Mouse (Mus musculus): ENCODE data around the gene Atrnl1. TPM values are rescaled to one million over a fixed set of nuclear protein-coding genes. Genes with fewer than 3 reads are reported as not detected.

The Atrnl1 gene
- 9.9 and 11.0 TPM in 2 replicates for polyA plus RNA-seq (2016; fragmentation: Nextera tagmentation; extraction: Ambion mirVana)

DNA sequence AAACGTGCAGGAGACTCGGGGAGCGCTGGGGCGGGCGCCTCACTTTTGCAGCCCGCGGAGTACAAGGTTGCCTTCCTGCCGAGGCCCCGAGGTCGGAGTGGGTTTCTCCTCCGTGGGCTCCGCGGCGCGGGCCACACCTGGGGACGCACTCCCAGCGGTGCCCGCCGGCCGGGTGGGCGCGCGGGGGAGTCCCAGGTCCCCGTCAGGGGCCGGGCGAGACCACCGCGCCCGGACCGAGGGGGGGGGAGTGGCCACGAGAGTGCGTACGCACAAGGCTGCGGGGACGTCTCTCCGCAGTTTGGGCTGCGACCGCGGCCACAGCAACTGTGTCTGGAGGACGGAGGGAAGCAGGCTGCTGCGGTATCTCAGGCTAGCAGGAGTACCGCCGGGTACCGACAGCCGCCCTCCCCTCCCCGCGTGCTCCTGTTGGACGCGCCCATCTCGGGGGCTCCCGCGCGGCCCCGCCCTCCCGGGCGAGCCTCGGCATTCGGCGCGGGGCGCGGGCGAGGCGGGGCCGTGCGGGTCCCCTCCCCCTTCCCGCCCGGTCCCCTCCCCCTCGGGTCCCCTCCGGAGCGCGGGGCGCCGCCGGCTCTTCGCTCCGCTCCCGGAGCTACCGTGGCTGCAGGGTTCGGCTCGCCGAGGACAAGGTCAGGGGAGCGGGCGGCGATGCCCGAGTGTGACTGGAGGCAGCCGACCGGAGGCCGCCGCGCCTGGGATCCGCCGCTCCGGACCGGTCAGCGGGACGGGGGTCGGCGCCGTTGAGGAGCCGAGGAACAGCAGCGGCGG is at the start of gene Atrnl1:
Gene Atrnl1 (plus strand): TSS at position 559 of the 786 bp plus-strand sequence.
- H3K27me3 ChIP-seq (replicated peaks), result no peaks in the 10 kb centered on the region
- no peaks in the 10 kb centered on the region for H3K9me3 ChIP-seq
- H3K4me1 ChIP-seq, result peaks cover 12% of the 10 kb centered on the region
- peak; percentile 91 for ATAC-seq (ENCODE audit: low FRiP score, low read depth)
- peak within 1 kb of the TSS; percentile 99 for H3K4me2 ChIP-seq (replicated peaks)
- H3K9ac ChIP-seq, result peak within 1 kb of the TSS; percentile 94
- H3K4me3 ChIP-seq, result peak within 1 kb of the TSS; percentile 90
- H3K36me3 ChIP-seq, result no peaks in the 10 kb centered on the region
- H3K27ac ChIP-seq, result peak within 1 kb of the TSS; percentile 94
- WGBS, result under 1% methylated on average over 90 of the region's 103 CpGs

DNA sequence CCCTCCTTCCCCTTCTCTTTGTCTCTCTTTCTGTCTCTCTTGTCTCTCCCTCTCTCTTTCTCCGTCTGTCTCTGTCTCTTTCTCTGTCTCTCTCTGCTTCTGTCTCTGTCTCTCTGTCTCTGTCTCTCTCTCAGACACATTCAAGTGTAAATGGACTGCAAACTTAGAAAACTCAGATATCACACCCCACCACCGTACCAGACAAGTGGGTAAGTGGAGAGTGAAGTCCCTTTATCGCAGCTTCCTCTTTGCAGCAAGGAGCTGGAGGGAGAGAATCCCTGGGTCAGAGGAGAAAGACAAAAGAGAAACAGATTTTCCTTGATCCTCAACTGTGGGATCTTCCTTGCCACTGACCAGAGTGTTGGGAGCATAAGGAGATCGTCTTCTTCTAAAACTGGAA is 49.3 kb upstream of the Atrnl1 start:
- H3K9me3 ChIP-seq, result no peaks in the 10 kb centered on the region
- no peak overlapping the region for H3K4me3 ChIP-seq
- H3K4me2 ChIP-seq (replicated peaks), result no peak overlapping the region
- WGBS, result 86% methylated on average over 4 of the region's 4 CpGs
- H3K4me1 ChIP-seq, result no peaks in the 10 kb centered on the region
- no peak overlapping the region for H3K27ac ChIP-seq
- no peak overlapping the region for H3K9ac ChIP-seq
- no peaks in the 10 kb centered on the region for H3K27me3 ChIP-seq (replicated peaks)
- H3K36me3 ChIP-seq, result no peaks in the 10 kb centered on the region
- no peak for ATAC-seq (ENCODE audit: low FRiP score, low read depth)

DNA sequence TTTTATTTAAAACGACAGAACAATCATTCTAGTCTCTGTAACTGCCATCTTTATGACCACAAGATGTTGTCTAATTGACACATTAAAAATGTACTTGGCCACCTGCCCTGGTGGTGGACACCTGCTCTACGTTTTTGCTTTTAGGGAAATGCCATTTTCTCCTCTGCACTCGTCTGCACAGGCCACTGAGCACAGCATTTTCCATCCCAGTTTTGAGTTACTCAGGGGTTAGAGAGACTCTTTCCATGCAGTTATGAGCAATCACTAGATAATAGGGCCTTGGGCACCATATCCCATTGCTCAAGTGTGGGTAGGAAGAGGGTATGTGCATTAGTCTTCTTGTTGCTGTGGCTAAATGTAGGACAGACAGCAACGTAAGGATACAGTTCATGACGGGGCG is 41.8 kb upstream of the Atrnl1 start:
- Histone ChIP-seq H3K4me3 (no peak overlapping the region), H3K36me3 (no peaks in the 10 kb centered on the region), H3K4me2 (replicated peaks) (no peak overlapping the region), H3K4me1 (no peaks in the 10 kb centered on the region), H3K27me3 (replicated peaks) (no peaks in the 10 kb centered on the region), H3K27ac (no peak overlapping the region), H3K9ac (no peak overlapping the region), H3K9me3 (no peaks in the 10 kb centered on the region)
- no peak for ATAC-seq (ENCODE audit: low FRiP score, low read depth)
- WGBS, result 83% methylated on average over 6 of the region's 6 CpGs

DNA sequence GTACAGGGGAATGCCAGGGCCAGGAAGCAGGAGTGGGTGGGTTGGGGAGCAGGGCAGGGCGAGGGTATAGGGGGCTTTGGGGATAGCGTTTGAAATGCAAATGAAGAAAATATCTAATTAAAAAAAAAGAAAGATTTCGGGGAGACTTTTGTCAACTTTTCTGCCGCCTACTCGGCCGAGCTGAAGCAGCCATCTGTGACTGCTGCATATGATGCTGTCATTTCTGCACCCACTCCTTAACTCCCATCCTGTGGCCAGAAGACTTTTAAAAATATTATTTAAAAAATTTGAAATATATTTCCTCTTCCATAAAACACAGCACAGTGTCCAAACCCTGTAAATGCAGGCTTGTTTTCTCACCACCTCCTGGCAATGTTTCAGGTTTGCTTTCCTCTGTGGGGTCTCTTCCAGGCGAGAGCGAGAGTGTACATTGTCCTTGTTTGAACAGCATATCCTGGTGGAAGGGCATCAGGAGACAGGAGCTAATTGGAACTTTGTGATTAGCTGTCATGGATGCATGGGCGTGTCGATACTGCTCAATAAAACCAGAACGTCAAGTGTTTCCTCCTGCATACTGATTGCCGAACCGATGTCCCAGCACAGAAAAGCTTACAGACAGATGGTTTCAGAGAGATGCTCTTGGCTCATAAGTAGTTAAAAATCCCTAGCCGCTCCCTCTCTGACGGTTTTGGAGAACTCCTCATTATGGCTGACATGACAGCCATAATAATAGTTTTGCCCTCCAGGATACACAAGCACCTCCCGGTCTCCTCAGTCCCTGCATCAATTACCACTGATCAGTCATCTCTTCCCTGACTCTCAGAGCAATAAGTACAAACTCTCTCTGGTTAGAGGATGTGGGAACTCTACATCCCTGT is 38.2 kb upstream of the Atrnl1 start:
- Histone ChIP-seq H3K27me3 (replicated peaks) (no peaks in the 10 kb centered on the region), H3K9me3 (no peaks in the 10 kb centered on the region), H3K9ac (no peak overlapping the region), H3K4me3 (no peak overlapping the region), H3K4me2 (replicated peaks) (no peak overlapping the region), H3K4me1 (0 out of 2 replicates have a peak, but pooled peaks cover 6% of the 10 kb centered on the region), H3K36me3 (no peaks in the 10 kb centered on the region), H3K27ac (no peak overlapping the region)
- WGBS, result 74% methylated on average over 16 of the region's 16 CpGs
- ATAC-seq (ENCODE audit: low FRiP score, low read depth), result no peak

DNA sequence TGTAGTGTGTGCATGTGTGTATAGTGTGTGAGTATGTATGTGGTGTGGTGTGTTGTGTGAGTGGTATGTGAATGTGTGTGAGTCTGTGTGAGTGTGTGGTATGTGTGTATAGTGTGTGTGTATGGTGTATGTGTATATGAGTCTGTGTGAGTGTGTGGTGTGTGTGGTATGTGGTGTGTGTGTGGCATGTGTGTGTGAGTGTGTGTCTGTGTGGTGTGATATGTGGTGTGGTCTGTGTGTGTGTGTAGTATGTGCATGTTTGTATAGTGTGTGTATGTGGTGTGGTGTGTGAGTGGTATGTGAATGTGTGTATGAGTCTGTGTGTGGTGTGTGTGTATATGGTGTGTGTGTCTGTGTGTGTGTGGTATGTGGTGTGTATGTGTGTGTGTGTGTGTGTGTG is 37.4 kb upstream of the Atrnl1 start:
- H3K4me1 ChIP-seq, result 0 out of 2 replicates have a peak, but pooled peaks cover 6% of the 10 kb centered on the region

DNA sequence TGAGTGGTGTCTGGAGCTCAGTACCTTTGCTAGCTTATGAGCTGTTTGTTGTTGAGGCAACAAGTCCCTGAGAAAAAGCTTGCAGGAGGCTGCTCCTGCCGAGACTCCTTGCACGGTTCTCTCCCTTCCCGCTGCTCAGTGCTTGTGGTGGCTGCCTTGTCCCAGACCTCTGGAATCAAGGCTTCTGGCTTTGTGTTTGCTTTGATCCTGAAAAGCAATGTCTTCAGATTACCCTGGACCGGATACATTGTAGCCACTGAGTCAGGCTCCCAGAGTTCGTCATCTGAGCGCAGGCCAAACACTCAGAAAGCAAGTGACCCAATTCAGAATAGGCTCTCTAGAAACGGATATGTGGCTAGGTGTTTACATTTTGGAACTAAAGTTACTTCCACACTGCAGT is 35.8 kb upstream of the Atrnl1 start:
- no peak overlapping the region for H3K9ac ChIP-seq
- 0 out of 2 replicates have a peak, but pooled peaks cover 6% of the 10 kb centered on the region for H3K4me1 ChIP-seq
- H3K4me2 ChIP-seq (replicated peaks), result no peak overlapping the region
- H3K36me3 ChIP-seq, result no peaks in the 10 kb centered on the region
- 81% methylated on average over 7 of the region's 7 CpGs for WGBS
- no peaks in the 10 kb centered on the region for H3K9me3 ChIP-seq
- ATAC-seq (ENCODE audit: low FRiP score, low read depth), result no peak
- no peaks in the 10 kb centered on the region for H3K27me3 ChIP-seq (replicated peaks)
- no peak overlapping the region for H3K27ac ChIP-seq
- no peak overlapping the region for H3K4me3 ChIP-seq

More for the DNA sequence above, 37.4 kb upstream of the Atrnl1 start:
- Histone ChIP-seq H3K9me3 (no peaks in the 10 kb centered on the region), H3K4me2 (replicated peaks) (no peak overlapping the region), H3K36me3 (no peaks in the 10 kb centered on the region), H3K9ac (no peak overlapping the region), H3K27me3 (replicated peaks) (no peaks in the 10 kb centered on the region), H3K4me3 (no peak overlapping the region), H3K27ac (no peak overlapping the region)
- ATAC-seq (ENCODE audit: low FRiP score, low read depth), result no peak

DNA sequence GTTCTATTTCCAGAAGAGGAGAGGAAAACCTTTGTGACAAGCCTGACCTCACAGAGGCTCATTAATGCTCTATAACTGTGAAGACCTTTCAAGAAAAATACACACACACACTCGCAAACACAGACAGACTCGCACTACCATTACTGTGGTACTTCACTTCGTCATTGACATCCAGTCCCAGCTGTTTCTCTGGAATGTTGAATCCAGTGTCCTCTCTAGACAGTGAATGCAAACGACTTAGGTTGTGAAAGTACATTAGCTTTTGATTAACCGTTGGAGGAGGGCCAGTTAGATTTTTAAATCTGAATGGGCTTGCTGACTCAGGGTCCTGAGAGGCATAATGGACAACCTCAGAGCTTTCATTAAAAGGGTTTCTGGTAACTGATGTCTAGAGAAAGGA is 34.0 kb upstream of the Atrnl1 start:
- H3K9me3 ChIP-seq, result no peaks in the 10 kb centered on the region
- H3K27me3 ChIP-seq (replicated peaks), result no peaks in the 10 kb centered on the region
- no peak overlapping the region for H3K27ac ChIP-seq
- 33% methylated on average over 5 of the region's 5 CpGs for WGBS
- H3K4me3 ChIP-seq, result no peak overlapping the region
- H3K36me3 ChIP-seq, result no peaks in the 10 kb centered on the region
- no peak for ATAC-seq (ENCODE audit: low FRiP score, low read depth)
- no peak overlapping the region for H3K9ac ChIP-seq
- 0 out of 2 replicates have a peak, but pooled peaks cover 6% of the 10 kb centered on the region for H3K4me1 ChIP-seq
- no peak overlapping the region for H3K4me2 ChIP-seq (replicated peaks)

DNA sequence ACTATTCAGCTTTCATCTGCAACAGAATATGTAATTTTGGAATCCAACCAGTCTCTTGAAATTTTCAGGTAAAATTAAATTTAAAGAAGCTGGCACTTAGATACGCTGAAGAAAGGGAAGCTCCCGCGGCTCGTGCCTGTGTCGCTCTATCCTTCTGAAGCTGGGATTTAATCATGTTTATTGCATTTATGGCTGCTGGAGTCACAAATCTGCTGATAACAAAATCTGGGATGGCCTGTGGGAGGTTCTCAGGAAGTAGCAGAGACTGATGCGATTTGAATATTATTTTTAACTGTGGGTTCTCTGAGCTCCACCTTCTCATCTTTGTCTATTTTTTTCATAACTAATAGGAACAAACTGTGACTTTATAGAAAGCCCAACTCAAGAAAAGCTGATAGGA is 33.6 kb upstream of the Atrnl1 start:
- no peak overlapping the region for H3K9ac ChIP-seq
- H3K36me3 ChIP-seq, result no peaks in the 10 kb centered on the region
- H3K4me2 ChIP-seq (replicated peaks), result no peak overlapping the region
- no peak overlapping the region for H3K27ac ChIP-seq
- no peak for ATAC-seq (ENCODE audit: low FRiP score, low read depth)
- H3K9me3 ChIP-seq, result no peaks in the 10 kb centered on the region
- 89% methylated on average over 6 of the region's 6 CpGs for WGBS
- 0 out of 2 replicates have a peak, but pooled peaks cover 6% of the 10 kb centered on the region for H3K4me1 ChIP-seq
- H3K27me3 ChIP-seq (replicated peaks), result no peaks in the 10 kb centered on the region
- H3K4me3 ChIP-seq, result no peak overlapping the region

DNA sequence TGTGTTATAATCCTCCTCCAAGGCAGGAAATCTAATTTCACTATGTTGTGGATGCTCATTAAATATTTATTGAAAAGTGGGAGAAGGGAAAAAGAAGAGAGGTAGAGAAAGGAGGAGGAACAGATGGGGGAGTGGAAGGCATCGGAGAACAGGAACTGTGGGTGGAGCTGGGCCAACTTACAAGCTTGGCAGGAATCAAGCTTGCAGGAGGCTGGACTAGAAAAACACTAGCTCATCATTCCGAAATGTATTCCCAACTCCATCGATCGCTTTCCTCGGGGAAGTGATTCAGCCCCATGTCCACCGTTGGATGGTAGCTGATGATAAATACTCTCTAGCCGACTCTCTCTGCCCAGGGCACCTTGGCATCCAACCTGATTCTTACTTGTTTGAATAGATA is 29.9 kb upstream of the Atrnl1 start:
- WGBS, result 85% methylated on average over 7 of the region's 7 CpGs
- no peak overlapping the region for H3K4me2 ChIP-seq (replicated peaks)
- no peak overlapping the region for H3K4me3 ChIP-seq
- no peak overlapping the region for H3K9ac ChIP-seq
- no peaks in the 10 kb centered on the region for H3K36me3 ChIP-seq
- H3K9me3 ChIP-seq, result no peaks in the 10 kb centered on the region
- ATAC-seq (ENCODE audit: low FRiP score, low read depth), result no peak
- H3K27ac ChIP-seq, result no peak overlapping the region
- H3K4me1 ChIP-seq, result 0 out of 2 replicates have a peak, but pooled peaks cover 6% of the 10 kb centered on the region
- H3K27me3 ChIP-seq (replicated peaks), result no peaks in the 10 kb centered on the region

DNA sequence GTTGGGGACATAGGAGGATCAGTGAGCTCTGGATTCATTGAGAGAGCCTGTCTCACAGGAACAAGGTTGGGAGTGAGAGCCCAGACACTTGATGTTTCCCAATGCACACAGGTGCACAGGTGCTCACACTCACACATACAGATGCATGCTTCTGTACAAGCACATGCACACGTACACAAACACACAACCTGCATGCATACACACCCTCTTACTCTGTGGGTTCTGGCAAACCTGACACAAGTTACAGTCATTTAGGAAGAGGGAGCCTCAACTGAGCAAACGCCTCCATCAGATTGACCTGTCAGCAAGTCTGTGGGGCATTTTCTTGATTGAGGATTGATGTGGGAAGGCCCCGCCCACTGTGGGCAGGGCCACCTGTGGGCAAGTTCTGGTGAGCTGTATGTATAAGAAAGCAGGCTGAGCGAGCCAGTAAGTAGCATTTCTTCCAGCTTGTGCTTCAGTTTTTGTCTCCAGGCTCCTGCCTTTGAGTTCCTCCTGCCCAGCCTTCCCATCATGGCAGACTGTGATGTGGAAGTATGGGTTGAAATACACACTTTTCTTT is 25.5 kb upstream of the Atrnl1 start:
- Histone ChIP-seq H3K27ac (no peak overlapping the region), H3K9ac (no peak overlapping the region), H3K36me3 (no peaks in the 10 kb centered on the region), H3K27me3 (replicated peaks) (no peaks in the 10 kb centered on the region), H3K4me3 (no peak overlapping the region), H3K9me3 (no peaks in the 10 kb centered on the region), H3K4me2 (replicated peaks) (no peak overlapping the region), H3K4me1 (no peaks in the 10 kb centered on the region)
- ATAC-seq (ENCODE audit: low FRiP score, low read depth), result no peak
- 60% methylated on average over 4 of the region's 4 CpGs for WGBS

DNA sequence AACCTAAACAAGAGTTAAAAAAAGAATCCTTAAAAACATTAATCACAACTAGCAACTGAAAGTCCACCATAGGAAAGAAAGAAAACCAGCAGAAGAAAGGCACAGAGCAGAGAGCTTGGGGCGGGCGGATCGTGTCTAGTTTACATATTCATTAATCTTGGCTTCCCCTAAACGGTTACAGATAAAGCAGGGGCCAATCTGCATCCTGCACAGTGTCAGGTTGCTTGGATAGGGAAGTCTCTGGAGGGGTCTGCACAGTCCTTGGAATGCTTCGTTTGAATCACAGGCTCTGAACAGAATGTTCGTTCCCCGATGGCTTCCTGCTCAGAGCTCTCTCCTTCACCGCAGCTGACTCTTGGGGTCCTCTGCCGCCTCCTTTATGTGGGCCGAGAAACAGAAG is 24.7 kb upstream of the Atrnl1 start:
- Histone ChIP-seq H3K9me3 (no peaks in the 10 kb centered on the region), H3K9ac (no peak overlapping the region), H3K27me3 (replicated peaks) (no peaks in the 10 kb centered on the region), H3K4me1 (no peaks in the 10 kb centered on the region), H3K27ac (no peak overlapping the region), H3K36me3 (no peaks in the 10 kb centered on the region), H3K4me3 (no peak overlapping the region), H3K4me2 (replicated peaks) (no peak overlapping the region)
- no peak for ATAC-seq (ENCODE audit: low FRiP score, low read depth)
- WGBS, result 40% methylated on average over 10 of the region's 10 CpGs

DNA sequence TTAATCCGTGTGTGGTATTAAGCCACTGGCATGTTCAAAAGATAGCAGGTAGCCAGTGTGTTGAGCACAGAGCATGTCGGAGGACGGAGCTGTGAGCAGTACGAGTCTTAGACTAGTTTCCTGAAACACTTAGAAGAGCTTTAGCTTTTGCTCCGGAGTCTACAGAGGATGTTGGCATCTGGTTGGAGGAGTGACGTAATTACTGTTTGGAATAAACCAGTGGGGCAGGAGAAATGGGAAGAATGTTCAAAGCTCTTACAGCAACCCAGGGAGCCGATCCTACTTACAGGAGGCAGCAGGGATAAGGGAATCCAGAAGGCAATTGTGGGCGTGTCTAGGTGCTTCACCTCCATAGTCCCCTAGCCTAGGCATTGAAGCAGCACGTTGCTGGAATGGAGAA is 21.3 kb upstream of the Atrnl1 start:
- 74% methylated on average over 9 of the region's 9 CpGs for WGBS
- H3K9ac ChIP-seq, result no peak overlapping the region

More for the DNA sequence above, 21.3 kb upstream of the Atrnl1 start:
- H3K4me2 ChIP-seq (replicated peaks), result no peak overlapping the region
- no peak overlapping the region for H3K4me3 ChIP-seq
- H3K36me3 ChIP-seq, result no peaks in the 10 kb centered on the region
- no peak for ATAC-seq (ENCODE audit: low FRiP score, low read depth)
- no peak overlapping the region for H3K27ac ChIP-seq
- no peaks in the 10 kb centered on the region for H3K4me1 ChIP-seq
- no peaks in the 10 kb centered on the region for H3K27me3 ChIP-seq (replicated peaks)
- H3K9me3 ChIP-seq, result no peaks in the 10 kb centered on the region
